Mouse (Mus musculus) kidney, adult 2 months (tissue): ENCODE data around the gene Slc16a13.

Source experiments
- CTCF ChIP-seq: fragments of 200-500 bp; conservative IDR thresholded peaks from 2 replicates; pipeline ENCODE4 v1.5.1; 2011; ENCODE audit warnings: low read depth, mild to moderate bottlenecking, control low read depth, low read length, moderate library complexity, mixed read lengths; ENCODE audit not compliant: insufficient read depth, insufficient read length
- POLR2A ChIP-seq: fragments of 200-500 bp; IDR thresholded peaks from one replicate; pipeline ENCODE4 v1.6.1; 2011; ENCODE audit warnings: low read depth, low read length, control low read depth

DNA sequence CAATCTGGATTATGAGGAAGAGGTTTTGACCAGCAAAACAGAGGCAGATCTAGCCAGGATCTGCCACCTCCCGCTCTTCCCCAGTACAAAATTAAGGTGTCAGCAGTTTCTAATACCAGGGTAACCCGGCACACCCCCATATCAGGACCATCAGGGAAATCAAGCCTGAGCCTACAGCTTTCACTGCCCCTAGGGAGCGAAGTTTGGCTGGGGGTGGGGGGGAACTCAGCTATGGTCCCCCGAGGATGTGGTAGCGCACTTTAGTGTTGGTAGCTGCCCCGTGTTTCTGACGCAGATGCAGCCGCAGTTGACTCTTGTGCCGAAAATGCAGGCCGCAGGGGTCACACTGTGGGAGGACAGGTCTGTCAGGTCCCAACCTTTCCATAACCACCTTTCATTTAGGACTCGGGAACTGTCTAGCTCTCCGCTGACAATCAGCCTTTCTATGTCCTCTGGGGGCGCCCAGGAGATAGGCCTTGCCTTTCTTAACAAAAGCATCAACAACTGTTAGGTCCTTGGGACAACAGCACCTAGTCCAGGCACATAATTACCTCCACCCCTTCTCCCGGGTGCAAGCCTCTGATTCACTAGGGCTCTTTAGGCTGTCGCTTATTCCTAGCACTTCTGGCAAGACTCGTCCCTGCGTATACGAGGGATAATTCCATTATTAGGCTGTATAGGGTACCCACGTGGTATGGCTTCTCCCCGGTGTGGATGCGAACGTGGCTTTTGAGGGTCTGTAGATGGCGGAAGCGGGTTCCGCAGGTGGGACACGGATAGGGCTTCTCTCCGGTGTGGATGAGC lies 5.1 kb upstream of the Slc16a13 start:
- TF ChIP-seq CTCF (no peak), POLR2A (no peak)
